Mouse (Mus musculus) retina, embryonic 14.5 days (tissue): ENCODE results near the gene Olfr1123.
"Not testable (repeated sequence)": the region's sequence is repeated elsewhere in the genome, so short reads cannot be mapped to it uniquely, and the experiment has no call there.

Experiments
- DNase-seq: peaks from one replicate; pipeline ENCODE4 v3.0.0-alpha.2; 2015; ENCODE audit warnings: low spot score

Olfr1123 gene

DNA sequence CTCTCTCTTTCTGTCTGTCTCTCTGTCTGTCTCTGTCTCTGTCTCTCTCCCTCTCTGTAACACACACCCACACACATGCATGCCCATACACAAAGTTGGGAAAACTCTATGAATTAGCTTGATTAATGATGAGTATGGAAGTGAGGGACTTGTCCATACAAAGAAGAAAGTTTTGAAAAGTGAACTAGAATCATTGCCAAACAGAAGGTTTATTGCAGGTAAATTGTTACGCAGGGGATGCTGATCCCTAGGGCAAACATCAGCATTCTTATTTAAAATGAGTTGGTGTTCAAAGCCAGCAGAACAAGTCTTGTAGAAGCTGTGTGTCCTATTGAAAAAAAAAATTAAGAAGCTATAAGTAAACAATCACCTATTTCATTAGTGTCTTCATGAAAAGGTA, at the start of gene Olfr1123:
Olfr1123 (plus strand) TSS at position 301 of the 400 bp plus-strand sequence.
- no peak for DNase-seq

DNA sequence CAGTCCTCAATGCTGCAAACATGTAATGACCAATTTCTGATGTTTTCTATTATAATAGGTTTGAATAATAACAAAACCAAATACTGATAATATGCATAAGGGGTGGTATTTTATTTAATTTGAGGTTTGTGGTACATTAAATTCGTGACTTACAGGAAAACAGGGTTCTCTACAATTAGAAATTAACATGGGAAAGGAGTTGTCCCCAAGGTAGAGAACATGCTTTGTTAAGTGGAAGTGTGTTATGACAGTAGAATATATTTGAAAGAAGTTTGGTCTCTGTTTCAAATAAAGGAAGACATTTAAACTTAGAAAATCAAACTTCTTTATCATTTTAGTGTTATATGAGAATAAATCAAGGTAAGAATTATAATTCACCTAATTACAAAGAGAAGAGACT, 46.8 kb upstream of the Olfr1123 start, which contains the start of gene Olfr1121:
Olfr1121 (plus strand) TSS at position 301 of the 400 bp plus-strand sequence.
- no peak for DNase-seq

DNA sequence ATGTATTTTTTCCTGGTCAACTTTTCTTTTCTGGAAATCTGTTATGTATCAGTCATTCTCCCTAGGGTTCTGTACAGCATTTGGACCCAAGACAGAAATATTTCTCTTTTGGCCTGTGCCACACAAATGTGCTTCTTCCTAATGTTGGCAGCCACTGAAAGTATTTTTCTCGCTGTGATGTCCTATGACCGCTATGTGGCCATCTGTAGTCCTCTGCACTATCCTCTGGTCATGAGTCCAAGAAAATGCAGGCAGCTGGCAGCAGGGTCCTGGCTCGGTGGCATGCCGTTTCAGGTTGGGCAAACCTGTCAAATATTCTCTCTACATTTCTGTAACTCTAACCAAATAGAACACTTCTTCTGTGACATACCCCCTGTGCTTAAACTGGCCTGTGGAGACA, 44.7 kb upstream of the Olfr1123 start:
- DNase-seq: no peak

DNA sequence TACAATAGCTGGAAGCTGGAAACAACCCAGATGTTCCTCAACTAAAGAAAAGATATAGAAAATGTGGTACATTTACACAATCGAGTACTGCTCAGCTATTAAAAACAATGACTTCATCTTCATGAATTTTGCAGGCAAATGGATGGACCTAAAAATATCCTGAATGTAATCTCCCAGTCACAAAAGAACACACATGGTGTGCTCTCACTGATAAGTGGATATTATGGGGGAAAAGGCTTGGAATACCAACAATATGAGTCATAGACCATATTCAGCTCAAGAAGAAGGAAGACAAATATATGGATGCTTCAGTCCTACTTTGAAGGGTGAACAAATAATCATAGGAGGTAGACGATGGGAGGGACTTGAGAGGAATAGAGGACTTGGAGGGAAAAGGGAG, 32.5 kb upstream of the Olfr1123 start:
- DNase-seq: no peak

DNA sequence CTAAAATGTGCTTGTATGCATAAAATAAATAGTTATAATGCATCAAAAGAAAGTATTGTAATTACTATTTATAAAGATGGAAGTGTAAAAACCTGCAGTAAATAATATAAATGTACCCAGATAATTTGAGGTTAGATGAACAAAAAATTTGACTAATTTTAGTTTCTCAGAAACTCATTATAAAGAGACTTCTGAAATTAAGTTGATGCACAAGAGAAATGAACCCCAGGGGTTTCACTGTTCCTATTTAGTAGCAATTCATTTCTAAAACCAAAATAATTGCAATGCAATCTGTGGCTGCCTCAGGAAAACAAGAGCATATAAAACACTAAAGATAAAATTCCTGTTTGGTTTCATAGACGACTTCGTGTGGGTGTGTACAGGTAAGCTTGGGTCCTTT, 30.9 kb upstream of the Olfr1123 start, which contains the start of gene Olfr1122:
Olfr1122 (plus strand) TSS at position 301 of the 400 bp plus-strand sequence.
- no peak for DNase-seq

DNA sequence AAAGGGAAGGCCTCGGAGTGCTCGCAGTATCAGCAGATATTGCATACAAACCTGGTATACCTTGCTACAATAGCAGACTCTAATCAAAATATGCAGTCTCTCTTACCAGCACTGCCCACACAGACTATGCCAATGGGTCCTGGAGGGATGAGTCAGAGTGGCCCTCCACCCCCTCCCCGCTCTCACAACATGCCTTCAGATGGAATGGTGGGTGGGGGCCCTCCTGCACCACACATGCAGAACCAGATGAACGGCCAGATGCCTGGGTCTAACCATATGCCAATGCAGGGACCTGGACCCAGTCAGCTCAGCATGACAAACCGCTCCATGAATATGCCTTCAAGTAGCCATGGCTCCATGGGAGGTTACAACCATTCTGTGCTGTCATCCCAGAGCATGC, 22.8 kb upstream of the Olfr1123 start:
- not testable (repeated sequence) for DNase-seq

DNA sequence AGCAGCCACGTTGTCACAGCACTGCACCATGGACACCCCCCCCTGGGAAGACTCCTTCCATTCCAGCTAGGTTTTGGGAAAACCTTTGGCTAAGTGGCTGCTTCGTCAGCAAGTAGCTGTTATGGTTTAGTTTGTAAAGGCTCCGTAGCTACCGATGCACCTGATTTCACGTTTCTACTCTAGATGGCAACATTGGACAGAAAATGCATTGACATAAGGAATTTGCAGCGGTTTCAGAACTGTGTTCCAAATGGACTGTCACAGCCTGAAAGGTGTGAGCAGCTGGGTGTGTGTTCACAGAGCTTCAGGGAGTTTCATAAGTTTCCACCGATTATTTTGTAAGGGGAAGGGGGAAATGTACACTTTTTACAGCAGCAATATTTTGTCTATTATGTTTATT, 21.7 kb upstream of the Olfr1123 start:
- DNase-seq: not testable (repeated sequence)

DNA sequence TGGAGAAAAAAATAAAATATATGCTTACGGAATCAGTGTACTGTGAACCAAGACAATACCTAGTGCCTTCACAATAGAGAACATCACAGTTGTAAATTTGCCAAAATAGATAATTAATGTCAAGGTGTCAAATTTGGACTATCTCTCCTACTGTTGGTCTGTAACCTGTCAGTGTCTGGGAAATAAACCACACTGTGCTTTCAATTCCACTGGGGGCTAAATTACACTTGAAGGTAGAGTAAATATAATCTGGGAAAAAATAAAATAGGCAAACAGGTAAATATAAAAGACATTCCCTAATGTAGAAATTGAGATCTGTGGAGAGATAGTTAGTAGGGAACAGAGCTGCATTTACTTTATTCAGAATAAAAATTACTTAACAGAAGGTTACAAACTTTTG, 13.5 kb downstream of the Olfr1123 start, which contains the start of gene Olfr1124:
Olfr1124 (plus strand) TSS at position 301 of the 400 bp plus-strand sequence.
- DNase-seq: no peak

DNA sequence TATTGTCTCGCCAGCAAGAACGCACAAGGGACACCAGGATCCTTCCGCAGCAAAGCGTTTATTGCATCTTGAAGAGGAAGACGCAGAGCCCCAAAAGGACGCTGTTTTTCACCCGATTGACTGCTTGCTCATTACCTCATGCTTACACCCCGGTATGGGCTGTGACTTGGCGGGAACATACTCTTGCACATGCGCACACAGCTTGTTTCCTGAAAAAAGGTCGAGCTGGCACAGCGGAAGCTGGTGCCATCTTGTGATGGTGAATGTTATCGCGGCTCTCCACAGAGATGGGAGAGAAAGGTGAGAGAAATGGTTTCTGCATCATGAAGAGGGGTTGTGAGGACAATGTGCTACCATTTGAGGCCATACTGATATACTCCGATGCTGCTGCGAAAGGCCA, 21.3 kb downstream of the Olfr1123 start:
- DNase-seq: no peak

DNA sequence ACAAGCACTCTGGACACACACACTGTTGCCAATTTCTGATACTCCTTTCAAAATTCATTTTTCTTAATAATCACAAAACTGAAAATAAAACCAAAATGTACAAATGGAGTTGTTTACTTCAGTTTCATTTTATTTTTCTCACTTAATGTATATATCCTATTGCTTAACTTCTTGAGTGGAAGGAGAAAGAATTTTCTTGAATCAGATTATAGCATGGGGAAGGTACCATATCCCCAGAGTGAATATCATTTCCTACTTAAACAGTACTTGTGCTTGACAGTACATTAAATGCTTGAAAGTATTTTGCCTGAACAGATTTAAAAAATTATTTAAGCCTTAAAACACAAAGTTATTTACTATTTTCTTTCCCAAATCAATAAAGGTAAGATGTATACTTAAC, 37.2 kb downstream of the Olfr1123 start, which contains the start of gene Olfr1126:
Olfr1126 (plus strand) TSS at position 301 of the 400 bp plus-strand sequence.
- DNase-seq: no peak

DNA sequence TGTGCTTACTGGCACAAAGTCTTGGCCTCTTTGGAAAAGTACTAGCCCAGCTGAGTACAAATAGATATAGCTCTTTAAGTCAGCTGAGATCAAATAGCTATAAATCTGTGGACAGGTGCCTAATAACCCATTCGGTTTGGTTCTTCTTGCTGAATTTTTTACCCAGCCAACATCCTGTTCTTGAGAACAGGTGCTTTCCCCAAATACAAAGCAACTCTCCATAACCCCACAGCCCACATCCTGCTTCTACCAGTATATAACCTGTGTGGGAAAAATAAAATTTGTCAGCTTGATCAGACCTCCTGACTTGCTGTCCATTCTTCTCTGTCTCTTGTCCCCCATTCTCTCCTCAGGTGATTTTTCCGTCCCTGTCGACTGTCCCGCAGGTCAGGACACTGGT, 45.3 kb downstream of the Olfr1123 start:
- DNase-seq: no peak
